Mouse (Mus musculus) CD4-positive, CD25-positive, alpha-beta regulatory T cell, adult 2 months (primary cell): ENCODE data around the gene Stard9.
"Not testable (repeated sequence)": the region's sequence is repeated elsewhere in the genome, so short reads cannot be mapped to it uniquely, and the experiment has no call there.

Experiments
- DNase-seq: peaks from one replicate; pipeline ENCODE4 v3.0.0-alpha.2; 2012; ENCODE audit warnings: low read depth, low spot score

Gene Stard9

GRCm38 (mm10) chr2:120654693-120655092 lies 25.8 kb downstream of the Stard9 start:
- DNase-seq, result no peak

GRCm38 (mm10) chr2:120655905-120656304 lies 27.0 kb downstream of the Stard9 start:
- DNase-seq, result no peak

GRCm38 (mm10) chr2:120656711-120657110 lies 27.8 kb downstream of the Stard9 start:
- DNase-seq, result no peak

- no peak for DNase-seq
These were observed 29.6 kb downstream of the Stard9 start for GRCm38 (mm10) chr2:120658486-120658885.

GRCm38 (mm10) chr2:120659318-120659717 lies 30.4 kb downstream of the Stard9 start:
- no peak for DNase-seq

GRCm38 (mm10) chr2:120660486-120661078 lies 31.7 kb downstream of the Stard9 start:
- DNase-seq, result peak; percentile 11

GRCm38 (mm10) chr2:120662766-120663165 lies 33.8 kb downstream of the Stard9 start:
- no peak for DNase-seq

GRCm38 (mm10) chr2:120663491-120664154 lies 34.7 kb downstream of the Stard9 start:
- no peak for DNase-seq

GRCm38 (mm10) chr2:120667446-120667845 lies 38.5 kb downstream of the Stard9 start:
- DNase-seq, result no peak

- DNase-seq, result peak; percentile 36
These were observed 41.3 kb downstream of the Stard9 start for GRCm38 (mm10) chr2:120670253-120670652.

- not testable (repeated sequence) for DNase-seq
These were observed 52.2 kb downstream of the Stard9 start for GRCm38 (mm10) chr2:120681151-120681550.

GRCm38 (mm10) chr2:120697767-120698166 lies 68.8 kb downstream of the Stard9 start:
- no peak for DNase-seq

- DNase-seq, result no peak
These were observed 71.5 kb downstream of the Stard9 start for GRCm38 (mm10) chr2:120700379-120700885.

GRCm38 (mm10) chr2:120702675-120703074 lies 73.8 kb downstream of the Stard9 start:
- DNase-seq, result no peak

GRCm38 (mm10) chr2:120707041-120707440 lies 78.1 kb downstream of the Stard9 start:
- DNase-seq, result no peak

GRCm38 (mm10) chr2:120710154-120710553 lies 81.2 kb downstream of the Stard9 start:
- DNase-seq, result no peak

- no peak for DNase-seq
These were observed 82.0 kb downstream of the Stard9 start for GRCm38 (mm10) chr2:120710948-120711347.

GRCm38 (mm10) chr2:120713441-120713840 lies 84.5 kb downstream of the Stard9 start:
- DNase-seq, result no peak

- no peak for DNase-seq
These were observed 89.6 kb downstream of the Stard9 start for GRCm38 (mm10) chr2:120718496-120718895.

GRCm38 (mm10) chr2:120720821-120721220 lies 91.9 kb downstream of the Stard9 start:
- no peak for DNase-seq

- DNase-seq, result no peak
These were observed 93.0 kb downstream of the Stard9 start for GRCm38 (mm10) chr2:120721911-120722310.

- DNase-seq, result no peak
These were observed 93.6 kb downstream of the Stard9 start for GRCm38 (mm10) chr2:120722491-120722890.

GRCm38 (mm10) chr2:120723621-120724020 lies 94.7 kb downstream of the Stard9 start:
- DNase-seq, result no peak
